Mouse (Mus musculus): ENCODE data around the gene Anapc16.

DNA sequence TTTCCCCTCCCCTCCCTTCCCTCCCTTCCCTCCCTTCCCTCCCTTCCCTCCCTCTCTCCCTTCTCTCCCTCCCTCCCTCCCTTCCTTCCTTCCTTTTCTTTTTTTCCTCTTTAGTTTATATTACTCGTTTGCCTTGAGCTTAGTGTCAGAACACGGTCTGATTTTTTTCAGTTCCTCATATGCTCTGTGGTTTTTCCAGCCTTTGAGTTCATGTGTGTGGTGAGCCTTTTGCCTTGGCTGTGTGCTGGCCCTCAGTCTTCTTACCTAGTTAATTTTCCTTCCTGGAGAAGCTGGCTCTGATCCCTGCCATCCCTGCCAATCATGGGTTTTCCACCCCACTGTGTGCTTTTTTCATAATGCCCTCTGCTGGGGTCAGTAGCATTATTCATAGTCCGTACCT is 6.2 kb upstream of the Anapc16 start:
- TF ChIP-seq POLR2A (IDR thresholded peaks at IDR 0.05; ENCODE audit: borderline replicate concordance, extremely low read depth, low read depth, low read length) (no peak), CTCF (IDR thresholded peaks at IDR 0.05; ENCODE audit: insufficient read depth, low read length) (no peak)

All from lung, adult 2 months (tissue).